Comparison of ENCODE assay signal across 8 mouse cellular contexts in genomic region chr13:52903767-52904166, GRCm38 (mm10). TPM values are rescaled to one million over a fixed set of nuclear protein-coding genes. Genes with fewer than 3 reads are reported as not detected.
DNase-seq lines count a peak whose midpoint lies in the region; ATAC-seq lines count a peak whose summit lies in the region.

No protein-coding gene starts in this region.

- peaks cover 24% of the 10 kb centered on the region for H3K36me3 ChIP-seq in kidney, embryonic 15.5 days
- no peaks in the 10 kb centered on the region for H3K36me3 ChIP-seq in hindbrain, embryonic 11.5 days (ENCODE audit: control insufficient read depth, insufficient read depth, low read length)
- H3K36me3 ChIP-seq in midbrain, embryonic 13.5 days: peaks cover 24% of the 10 kb centered on the region

- no peak overlapping the region for H3K9ac ChIP-seq in kidney, embryonic 15.5 days
- H3K9ac ChIP-seq in hindbrain, embryonic 11.5 days (ENCODE audit: low read depth, low read length): no peak overlapping the region
- H3K9ac ChIP-seq in midbrain, embryonic 13.5 days (replicated peaks): no peak overlapping the region

- H3K9me3 ChIP-seq in kidney, embryonic 15.5 days (replicated peaks): no peaks in the 10 kb centered on the region
- H3K9me3 ChIP-seq in hindbrain, embryonic 11.5 days (ENCODE audit: control insufficient read depth, low read length): no peaks in the 10 kb centered on the region
- no peaks in the 10 kb centered on the region for H3K9me3 ChIP-seq in midbrain, embryonic 13.5 days

- peaks cover 51% of the 10 kb centered on the region for H3K4me1 ChIP-seq in kidney, embryonic 15.5 days
- no peaks in the 10 kb centered on the region; the same call in 1 of the 2 replicates for H3K4me1 ChIP-seq in hindbrain, embryonic 11.5 days (replicated peaks; ENCODE audit: control insufficient read depth, insufficient read depth, low read length)
- peaks cover 38% of the 10 kb centered on the region for H3K4me1 ChIP-seq in midbrain, embryonic 13.5 days (replicated peaks)

- H3K27ac ChIP-seq in kidney, embryonic 15.5 days: peak overlapping the region; percentile 68
- no peak overlapping the region for H3K27ac ChIP-seq in hindbrain, embryonic 11.5 days (ENCODE audit: low read depth, low read length)
- H3K27ac ChIP-seq in midbrain, embryonic 13.5 days: no peak overlapping the region

- no peak for DNase-seq in kidney, postnatal 36 days
- peak; percentile 72 for DNase-seq in embryo, embryonic 10 days (ENCODE audit: low spot score)
- peak; percentile 46 for DNase-seq in hindbrain, embryonic 11.5 days (ENCODE audit: low spot score)
- no peak for DNase-seq in gastrocnemius, postnatal 4 days (ENCODE audit: low spot score in 2 of 2)
- no peak for DNase-seq in yolk sac, embryonic 10.5 days (ENCODE audit: low spot score)

- H3K27me3 ChIP-seq in kidney, embryonic 15.5 days: no peaks in the 10 kb centered on the region
- H3K27me3 ChIP-seq in hindbrain, embryonic 11.5 days (ENCODE audit: control insufficient read depth, insufficient read depth, low read length): no peaks in the 10 kb centered on the region
- H3K27me3 ChIP-seq in midbrain, embryonic 13.5 days: no peaks in the 10 kb centered on the region

- 34% methylated on average over 10 of the region's 10 CpGs for WGBS in kidney, embryonic 15.5 days
- WGBS in hindbrain, embryonic 11.5 days: 35% methylated on average over 10 of the region's 10 CpGs
- WGBS in midbrain, embryonic 13.5 days: 26% methylated on average over 10 of the region's 10 CpGs

- H3K4me3 ChIP-seq in kidney, embryonic 15.5 days (replicated peaks): no peak overlapping the region
- no peak overlapping the region for H3K4me3 ChIP-seq in hindbrain, embryonic 11.5 days (ENCODE audit: low read depth, low read length)
- no peak overlapping the region for H3K4me3 ChIP-seq in midbrain, embryonic 13.5 days (replicated peaks)

- H3K4me2 ChIP-seq in kidney, embryonic 15.5 days: no peak overlapping the region
- H3K4me2 ChIP-seq in hindbrain, embryonic 11.5 days (replicated peaks; ENCODE audit: low read depth, low read length): no peak overlapping the region
- no peak overlapping the region for H3K4me2 ChIP-seq in midbrain, embryonic 13.5 days (replicated peaks)

- ATAC-seq in kidney, embryonic 15.5 days (replicated peaks; ENCODE audit: low FRiP score): no peak
- ATAC-seq in hindbrain, embryonic 11.5 days (ENCODE audit: low FRiP score): 0 out of 2 replicates have a peak, but pooled peaks have one; percentile 19
- peak; percentile 63 for ATAC-seq in midbrain, embryonic 13.5 days
- no peak for ATAC-seq in monocyte, adult 5-6 weeks (replicated peaks; ENCODE audit: insufficient number of reproducible peaks, low FRiP score, low TSS enrichment, poor library complexity, severe bottlenecking)

RNA-seq across cellular contexts. Expression of gene Auh, which starts 25.7 kb away (rescaled TPM):
- polyA plus RNA-seq in kidney, embryonic 15.5 days (2015; fragmentation: Nextera tagmentation; extraction: Ambion mirVana): 56.4 and 57.0 TPM in 2 replicates
- polyA plus RNA-seq in hindbrain, embryonic 11.5 days (2014; fragmentation: Nextera tagmentation; extraction: Ambion mirVana): 44.3 and 46.9 TPM in 2 replicates
- polyA plus RNA-seq in midbrain, embryonic 13.5 days (2015; fragmentation: Nextera tagmentation; extraction: Ambion mirVana): 57.1 and 58.4 TPM in 2 replicates
- total RNA-seq in gastrocnemius, postnatal 4 days (2021): 10 to 100 TPM; 46.6 to 47.2 TPM
- total RNA-seq in monocyte, adult 5-6 weeks (2017): 67.6 to 97.6 TPM (median 69.5 TPM) in 3 replicates

Comparison
In these comparisons a context has a peak if more than half of its experiments do, and no peak if none do; other contexts are left out.
1. ATAC-seq: peak in hindbrain, embryonic 11.5 days (single experiment) and midbrain, embryonic 13.5 days (single experiment); none in kidney, embryonic 15.5 days (single experiment) and monocyte, adult 5-6 weeks (single experiment).
2. DNase-seq: peak in embryo, embryonic 10 days (single experiment) and hindbrain, embryonic 11.5 days (single experiment); none in kidney, postnatal 36 days (0 of 2), gastrocnemius, postnatal 4 days (0 of 2) and yolk sac, embryonic 10.5 days (single experiment).